Mouse (Mus musculus): ENCODE measurements at regions not wholly inside any gene's neighbourhood (a gene's known extent, or its start where the extent isn't known, plus 50 kb on each side); places are given as distances from the start of the nearest gene placed in this dataset.

DNA sequence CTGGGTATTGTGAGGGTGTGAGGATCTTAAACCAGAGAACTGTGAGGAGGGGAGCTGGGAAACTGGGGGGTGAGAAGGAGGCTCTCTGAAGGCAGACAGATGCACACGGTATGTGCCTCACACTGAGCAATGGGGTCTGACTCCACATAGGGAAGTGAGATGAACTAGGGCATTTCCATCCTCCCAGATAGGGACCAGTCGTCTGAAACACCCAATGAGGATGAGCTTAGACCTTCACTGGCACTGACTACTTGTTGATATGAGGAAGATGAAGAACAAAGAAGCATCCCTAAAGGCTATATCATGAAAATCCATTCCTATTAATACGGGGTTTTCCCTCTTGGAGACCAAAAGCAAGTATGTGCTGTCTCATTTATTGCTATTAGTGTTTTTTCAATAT is 115.3 kb downstream of the Cxcl12 start:
- no peak overlapping the region for H3K9ac ChIP-seq
- no peaks in the 10 kb centered on the region for H3K36me3 ChIP-seq
- H3K27me3 ChIP-seq, result no peaks in the 10 kb centered on the region
- peaks cover 6% of the 10 kb centered on the region; the same call in 1 of the 2 replicates for H3K4me1 ChIP-seq
- H3K4me2 ChIP-seq (replicated peaks), result no peak overlapping the region
- no peak overlapping the region for H3K27ac ChIP-seq
- H3K4me3 ChIP-seq, result no peak overlapping the region
- WGBS, result 78% methylated on average over 3 of the region's 3 CpGs
- no peaks in the 10 kb centered on the region for H3K9me3 ChIP-seq (replicated peaks)
- no peak for ATAC-seq (ENCODE audit: low FRiP score)

DNA sequence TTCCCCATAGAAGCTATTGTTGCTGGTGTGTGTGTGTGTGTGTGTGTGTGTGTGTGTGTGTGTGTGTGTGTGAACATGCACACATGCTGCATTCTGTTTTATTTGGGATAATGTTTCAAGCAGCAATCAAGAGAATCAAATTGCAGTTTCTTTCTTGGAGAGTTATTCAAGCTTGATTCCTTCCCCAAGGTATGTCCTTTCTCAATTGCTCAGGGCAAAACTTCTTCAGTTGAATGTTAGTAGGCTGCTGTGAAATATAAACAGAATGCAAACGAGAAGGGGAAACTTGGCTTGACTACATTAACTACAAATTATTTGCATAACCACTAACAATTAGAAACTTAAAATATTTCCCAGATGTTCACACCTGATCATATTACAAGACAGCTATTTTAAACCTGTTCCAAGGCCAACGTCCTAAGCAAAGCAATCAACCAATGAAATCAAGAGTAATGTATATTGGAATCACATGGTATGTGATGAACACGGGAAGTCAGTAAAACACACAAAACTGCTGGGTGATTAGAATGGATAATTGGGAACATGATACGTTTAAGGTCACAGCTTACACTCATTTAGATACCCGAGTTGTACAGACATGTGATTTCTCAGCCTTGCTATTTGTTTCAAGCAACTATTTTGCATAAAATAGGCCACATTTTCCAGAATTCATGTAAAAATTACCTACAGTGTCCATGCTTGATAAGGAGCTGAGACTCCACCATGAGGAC is 116.2 kb downstream of the Cxcl12 start:
- H3K27ac ChIP-seq, result no peak overlapping the region
- no peak overlapping the region for H3K4me3 ChIP-seq
- H3K4me2 ChIP-seq (replicated peaks), result no peak overlapping the region
- WGBS, result 77% methylated on average over 5 of the region's 5 CpGs
- H3K36me3 ChIP-seq, result no peaks in the 10 kb centered on the region
- ATAC-seq (ENCODE audit: low FRiP score), result no peak
- H3K4me1 ChIP-seq, result peaks cover 4% of the 10 kb centered on the region; the same call in 1 of the 2 replicates
- H3K27me3 ChIP-seq, result no peaks in the 10 kb centered on the region
- no peaks in the 10 kb centered on the region for H3K9me3 ChIP-seq (replicated peaks)
- no peak overlapping the region for H3K9ac ChIP-seq

DNA sequence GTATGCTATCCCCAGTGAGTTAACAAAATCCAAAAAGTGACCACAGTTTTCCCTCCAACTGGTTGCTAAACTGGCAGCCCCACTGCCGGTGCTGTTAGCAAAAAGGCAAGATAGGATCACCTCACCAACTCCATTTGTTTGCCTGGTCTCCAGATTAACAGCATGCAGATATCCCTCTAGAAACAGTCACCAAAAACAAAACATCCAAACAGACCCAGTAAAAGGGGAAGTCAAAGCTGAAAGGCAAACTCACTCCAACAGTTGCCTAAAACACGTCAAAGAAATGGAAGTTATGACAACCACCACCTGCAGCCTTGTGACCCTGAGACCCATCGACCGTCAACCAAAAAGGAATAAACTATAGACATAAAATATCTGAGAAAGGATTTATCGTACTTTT is 119.1 kb downstream of the Cxcl12 start:
- 89% methylated on average over 5 of the region's 5 CpGs for WGBS
- Histone ChIP-seq H3K4me1 (no peaks in the 10 kb centered on the region), H3K9me3 (replicated peaks) (no peaks in the 10 kb centered on the region), H3K27ac (no peak overlapping the region), H3K4me2 (replicated peaks) (no peak overlapping the region), H3K27me3 (no peaks in the 10 kb centered on the region), H3K4me3 (no peak overlapping the region), H3K36me3 (no peaks in the 10 kb centered on the region), H3K9ac (no peak overlapping the region)
- no peak for ATAC-seq (ENCODE audit: low FRiP score)

DNA sequence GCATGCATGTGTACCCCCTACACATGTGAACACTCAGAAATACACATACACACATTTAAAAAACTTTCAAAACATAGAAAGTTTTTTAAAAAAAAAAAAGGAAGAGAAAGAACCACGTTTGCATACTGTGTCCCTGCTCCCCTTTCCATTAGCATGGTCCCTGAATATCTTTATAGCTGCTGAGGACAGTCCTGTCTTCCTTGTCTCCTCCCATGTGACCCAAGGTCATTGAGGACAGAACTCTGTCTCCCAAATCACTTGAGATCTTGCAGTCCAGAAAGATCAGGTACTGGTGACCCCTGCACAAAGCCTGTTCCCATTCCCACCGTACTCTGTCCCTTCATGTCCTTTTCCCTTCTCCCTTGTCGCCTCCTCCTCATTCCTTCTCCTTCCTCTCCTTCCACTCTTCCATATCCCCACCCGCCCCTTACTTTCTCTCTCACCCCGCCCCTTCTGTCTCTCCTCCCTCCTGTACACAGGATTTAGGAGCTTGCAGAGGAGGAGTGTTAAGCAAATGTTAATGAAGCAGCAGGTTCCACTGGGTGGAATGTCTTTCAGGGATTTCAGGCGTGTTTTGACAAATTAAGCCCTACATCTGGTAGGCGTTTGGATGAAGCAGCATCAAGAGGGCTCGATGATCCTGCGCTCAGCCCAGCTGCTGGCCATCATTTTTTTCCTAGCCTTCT is 125.6 kb downstream of the Cxcl12 start:
- Histone ChIP-seq H3K27me3 (no peaks in the 10 kb centered on the region), H3K4me1 (no peaks in the 10 kb centered on the region), H3K4me3 (no peak overlapping the region), H3K9ac (no peak overlapping the region), H3K9me3 (replicated peaks) (no peaks in the 10 kb centered on the region), H3K27ac (no peak overlapping the region), H3K4me2 (replicated peaks) (no peak overlapping the region), H3K36me3 (no peaks in the 10 kb centered on the region)
- 19% methylated on average over 9 of the region's 9 CpGs for WGBS
- ATAC-seq (ENCODE audit: low FRiP score), result no peak

DNA sequence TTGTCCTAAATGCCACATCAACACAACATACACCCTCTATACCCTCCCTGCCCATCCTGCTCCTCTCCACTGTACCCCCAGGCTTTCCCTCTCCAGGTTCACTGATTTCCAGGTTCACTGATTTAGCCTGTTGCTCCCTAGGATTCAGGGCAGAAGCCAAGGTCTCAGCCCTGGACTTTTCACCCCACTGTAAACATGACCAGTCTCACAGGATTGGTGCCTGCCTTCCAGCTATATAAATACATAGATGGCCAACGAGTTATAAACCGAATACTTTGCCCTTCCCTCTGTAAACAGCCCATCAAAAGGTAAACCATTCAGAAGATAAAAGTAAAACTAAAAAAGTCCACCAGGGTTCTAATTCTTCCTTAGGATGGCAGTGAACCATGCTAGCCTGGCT is 129.6 kb downstream of the Cxcl12 start:
- H3K27ac ChIP-seq, result no peak overlapping the region
- no peak overlapping the region for H3K4me3 ChIP-seq
- ATAC-seq (ENCODE audit: low FRiP score), result no peak
- no peaks in the 10 kb centered on the region for H3K4me1 ChIP-seq
- WGBS, result 93% methylated on average over 2 of the region's 2 CpGs
- no peak overlapping the region for H3K4me2 ChIP-seq (replicated peaks)
- no peaks in the 10 kb centered on the region for H3K9me3 ChIP-seq (replicated peaks)
- no peaks in the 10 kb centered on the region for H3K36me3 ChIP-seq
- no peaks in the 10 kb centered on the region for H3K27me3 ChIP-seq
- no peak overlapping the region for H3K9ac ChIP-seq

DNA sequence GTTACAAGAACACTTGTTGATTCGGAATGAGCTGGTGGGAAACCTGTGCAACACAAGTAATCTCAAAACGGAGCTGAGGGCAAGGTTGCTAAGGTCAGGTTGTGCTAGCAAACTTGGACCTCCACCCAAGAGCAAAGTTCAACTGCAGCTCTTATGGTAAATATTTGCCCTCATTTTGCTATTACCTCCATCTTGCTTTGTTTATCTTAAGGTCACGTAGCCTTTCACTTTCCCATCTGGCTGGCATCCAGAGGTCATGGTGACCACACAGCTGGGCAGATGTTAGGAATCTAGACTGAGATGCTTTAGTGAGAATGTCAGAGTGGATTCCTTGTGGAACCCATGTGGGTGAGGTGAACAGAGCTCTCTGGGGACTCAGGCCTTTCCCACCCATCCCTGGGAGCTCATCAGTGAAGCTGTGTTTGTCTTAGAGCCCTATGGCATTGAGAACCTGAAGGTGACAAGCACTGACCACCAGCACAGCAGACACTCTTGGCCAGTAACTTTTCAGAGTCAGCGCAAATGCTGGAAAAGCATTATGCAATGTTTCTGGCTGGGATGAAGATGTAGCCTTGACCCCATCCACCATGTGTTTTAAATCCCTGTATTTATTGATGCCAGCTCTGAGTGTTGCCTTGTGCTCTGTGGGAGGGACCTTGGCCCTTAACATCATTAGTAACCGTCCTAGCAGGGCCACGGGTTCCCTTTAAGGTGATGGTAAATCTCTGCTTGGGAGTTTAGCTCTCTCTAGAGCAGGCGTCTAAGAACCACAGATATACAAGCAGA is 131.4 kb downstream of the Cxcl12 start:
- ATAC-seq (ENCODE audit: low FRiP score), result no peak

DNA sequence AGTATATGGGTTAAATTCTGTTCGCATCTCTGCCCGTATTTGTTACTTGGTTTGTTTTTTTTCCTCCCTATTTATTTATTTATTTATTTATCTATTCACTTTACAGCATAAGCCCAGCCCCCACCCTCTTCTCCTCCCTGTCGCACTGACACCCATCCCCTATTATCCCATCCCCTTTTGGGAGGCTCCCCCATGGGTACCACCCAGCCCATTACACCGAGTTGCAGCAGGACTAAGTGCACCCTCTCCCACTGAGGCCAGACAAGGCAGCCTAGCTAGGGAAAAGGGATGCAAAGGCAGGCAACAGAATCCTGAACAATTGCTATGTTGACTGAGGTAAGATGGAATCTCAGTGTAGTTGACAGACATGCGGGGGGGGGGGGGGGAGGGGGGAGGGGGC is 135.0 kb downstream of the Cxcl12 start:
- Histone ChIP-seq H3K4me2 (replicated peaks) (no peak overlapping the region), H3K4me3 (no peak overlapping the region), H3K36me3 (no peaks in the 10 kb centered on the region), H3K9ac (no peak overlapping the region), H3K9me3 (replicated peaks) (no peaks in the 10 kb centered on the region), H3K27ac (no peak overlapping the region), H3K4me1 (no peaks in the 10 kb centered on the region), H3K27me3 (no peaks in the 10 kb centered on the region)
- ATAC-seq (ENCODE audit: low FRiP score), result no peak
- WGBS, result 65% methylated on average over 4 of the region's 5 CpGs

More for the DNA sequence above, 131.4 kb downstream of the Cxcl12 start:
- Histone ChIP-seq H3K27me3 (no peaks in the 10 kb centered on the region), H3K9me3 (replicated peaks) (no peaks in the 10 kb centered on the region), H3K9ac (no peak overlapping the region), H3K27ac (no peak overlapping the region), H3K4me2 (replicated peaks) (no peak overlapping the region), H3K4me3 (no peak overlapping the region), H3K4me1 (no peaks in the 10 kb centered on the region), H3K36me3 (no peaks in the 10 kb centered on the region)
- WGBS, result 74% methylated on average over 7 of the region's 7 CpGs

DNA sequence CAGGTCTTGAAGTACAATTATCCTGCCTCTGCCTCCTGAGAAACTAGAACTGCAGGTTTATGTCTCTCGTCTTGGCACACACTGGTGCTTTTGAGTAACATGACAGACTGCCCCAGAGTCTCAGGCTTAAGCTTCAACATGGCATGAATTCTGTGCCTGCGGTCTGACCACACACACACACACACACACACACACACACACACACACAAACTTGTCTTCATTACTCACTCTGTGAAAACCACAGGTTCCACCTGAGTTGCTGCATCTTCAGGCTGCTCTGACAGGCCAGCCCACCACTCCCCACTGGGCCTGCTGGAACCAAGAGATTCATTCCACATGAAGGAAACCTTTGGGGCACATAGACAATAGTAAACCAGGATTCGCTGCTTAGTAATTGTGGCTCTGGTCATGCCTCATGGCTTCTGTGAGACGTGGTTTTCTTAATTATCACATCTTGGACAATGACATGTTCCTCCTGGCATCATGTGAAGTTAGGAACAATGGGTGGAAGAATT is 137.5 kb downstream of the Cxcl12 start:
- ATAC-seq (ENCODE audit: low FRiP score), result no peak
- H3K36me3 ChIP-seq, result no peaks in the 10 kb centered on the region
- H3K9me3 ChIP-seq (replicated peaks), result no peaks in the 10 kb centered on the region
- H3K9ac ChIP-seq, result no peak overlapping the region
- H3K4me2 ChIP-seq (replicated peaks), result no peak overlapping the region
- H3K27me3 ChIP-seq, result no peaks in the 10 kb centered on the region
- H3K27ac ChIP-seq, result no peak overlapping the region
- H3K4me3 ChIP-seq, result no peak overlapping the region
- WGBS, result 66% methylated on average over 4 of the region's 4 CpGs
- H3K4me1 ChIP-seq, result no peaks in the 10 kb centered on the region

DNA sequence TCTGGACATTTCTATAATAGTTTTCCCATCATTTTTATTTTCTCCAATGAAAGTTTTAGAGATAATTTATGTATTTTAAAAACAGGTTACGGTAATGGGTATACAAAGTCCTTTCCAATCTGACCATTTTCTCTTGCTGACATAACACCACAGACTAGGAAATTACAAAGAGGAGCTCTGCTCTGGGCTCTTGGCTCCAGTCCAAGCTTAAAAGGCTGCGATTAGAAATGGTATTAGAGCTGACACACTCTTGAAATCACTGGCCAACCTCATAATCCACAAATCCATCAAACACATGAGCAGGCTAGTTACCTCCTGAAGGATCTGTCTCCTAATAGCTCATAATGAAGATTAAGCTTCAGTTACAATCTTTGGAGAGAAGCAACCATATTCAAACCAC is 140.3 kb downstream of the Cxcl12 start:
- H3K9ac ChIP-seq, result no peak overlapping the region
- no peaks in the 10 kb centered on the region for H3K27me3 ChIP-seq
- H3K9me3 ChIP-seq (replicated peaks), result no peaks in the 10 kb centered on the region
- H3K4me1 ChIP-seq, result peaks cover 3% of the 10 kb centered on the region; the same call in 1 of the 2 replicates
- no peak for ATAC-seq (ENCODE audit: low FRiP score)
- H3K4me2 ChIP-seq (replicated peaks), result no peak overlapping the region
- WGBS, result 82% methylated on average over 2 of the region's 2 CpGs
- no peaks in the 10 kb centered on the region for H3K36me3 ChIP-seq
- H3K27ac ChIP-seq, result no peak overlapping the region
- H3K4me3 ChIP-seq, result no peak overlapping the region

DNA sequence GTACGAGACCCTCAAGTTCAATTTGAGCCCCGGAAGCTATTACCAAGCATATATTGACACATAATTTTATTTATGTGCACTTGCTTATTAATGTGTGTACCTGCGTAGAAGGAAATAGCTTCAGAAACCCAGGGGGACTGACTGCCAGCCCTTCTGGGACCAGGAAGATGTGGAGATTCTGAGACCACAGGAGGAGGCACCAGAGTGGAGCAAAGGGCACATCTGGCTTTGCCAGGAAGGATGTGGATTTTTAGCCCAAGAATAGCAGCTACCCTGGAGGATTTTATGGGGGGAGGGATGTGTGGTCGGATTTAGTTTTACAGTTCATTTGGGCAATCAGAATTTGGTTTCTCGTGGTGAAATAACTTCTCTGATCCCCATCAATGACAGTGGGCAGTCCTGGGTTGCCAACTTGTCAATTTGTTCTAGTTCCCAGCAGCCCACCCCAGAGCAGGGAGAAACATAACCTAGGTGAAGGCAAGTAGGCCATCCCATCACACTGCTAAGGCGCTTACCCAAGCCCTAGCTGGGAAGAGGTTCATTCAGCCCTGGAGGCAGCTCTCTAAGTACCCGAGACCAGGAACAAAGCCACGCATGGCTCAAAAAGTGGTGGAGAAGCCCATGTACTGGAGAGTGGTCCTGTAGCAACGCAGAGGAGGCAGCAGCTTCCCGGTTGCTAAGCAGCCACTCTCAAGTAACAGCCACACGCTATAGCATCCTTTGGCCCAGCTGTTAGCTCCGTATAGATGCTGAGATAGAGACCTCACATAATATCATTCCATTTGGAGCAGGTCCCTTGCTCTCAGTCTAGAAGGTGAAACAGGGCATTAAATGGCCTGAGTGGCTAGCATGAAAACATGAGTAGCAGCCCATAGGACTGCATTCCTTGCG is 144.8 kb downstream of the Cxcl12 start:
- Histone ChIP-seq H3K27me3 (no peaks in the 10 kb centered on the region), H3K27ac (no peak overlapping the region), H3K4me1 (peaks cover 3% of the 10 kb centered on the region; the same call in 1 of the 2 replicates), H3K36me3 (no peaks in the 10 kb centered on the region), H3K9me3 (replicated peaks) (no peaks in the 10 kb centered on the region; the same call in 1 of the 2 replicates), H3K4me2 (replicated peaks) (no peak overlapping the region), H3K4me3 (no peak overlapping the region), H3K9ac (no peak overlapping the region)
- WGBS, result 65% methylated on average over 13 of the region's 13 CpGs
- ATAC-seq (ENCODE audit: low FRiP score), result no peak

DNA sequence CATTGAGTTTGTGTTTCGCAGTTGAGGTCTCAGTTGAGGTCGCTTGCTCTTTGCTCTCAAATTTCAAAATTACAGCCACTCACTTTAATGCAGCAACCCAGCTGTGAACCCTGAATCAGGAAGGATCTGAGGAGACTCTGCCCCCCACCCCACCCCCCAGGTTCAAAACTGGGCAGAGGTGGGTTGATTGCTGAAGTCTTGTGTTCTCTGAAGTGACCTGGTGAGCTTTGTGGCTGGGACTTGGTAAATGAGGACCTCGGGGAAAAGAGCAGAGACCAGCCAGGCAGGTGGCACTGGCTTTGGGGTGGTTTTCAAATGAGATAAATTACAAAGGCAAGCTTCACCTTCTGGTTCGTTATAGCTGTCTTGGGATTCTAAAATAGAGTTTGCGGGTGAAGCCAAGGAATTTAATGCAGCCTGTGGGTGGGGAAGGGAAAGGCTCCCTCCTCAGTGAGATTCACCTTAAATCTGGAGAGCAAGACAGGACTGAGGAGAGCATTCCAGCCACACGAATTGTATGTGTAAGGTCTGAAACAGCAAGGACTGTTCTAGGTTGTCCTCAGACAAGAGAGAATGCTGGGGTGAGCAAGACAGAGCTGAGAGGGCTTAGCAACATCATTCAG is 145.7 kb downstream of the Cxcl12 start:
- ATAC-seq (ENCODE audit: low FRiP score), result no peak
- H3K36me3 ChIP-seq, result no peaks in the 10 kb centered on the region
- no peak overlapping the region for H3K4me2 ChIP-seq (replicated peaks)
- no peak overlapping the region for H3K9ac ChIP-seq
- no peak overlapping the region for H3K4me3 ChIP-seq
- H3K27ac ChIP-seq, result no peak overlapping the region
- no peaks in the 10 kb centered on the region; the same call in 1 of the 2 replicates for H3K9me3 ChIP-seq (replicated peaks)
- no peaks in the 10 kb centered on the region for H3K27me3 ChIP-seq
- 47% methylated on average over 6 of the region's 6 CpGs for WGBS
- peaks cover 3% of the 10 kb centered on the region; the same call in 1 of the 2 replicates for H3K4me1 ChIP-seq

Data from hindbrain, embryonic 12.5 days (tissue).